Mouse (Mus musculus) telencephalon, adult 2 months (tissue): ENCODE results near the gene Marveld3.

ENCODE experiments used
- DNase-seq: peaks from one replicate; pipeline ENCODE4 v3.0.0-alpha.2; 2011; ENCODE audit warnings: low read depth, low spot score

The Marveld3 gene

GRCm38 (mm10) chr8:109961693-109962367, at the start of gene Marveld3:
Gene Marveld3 (minus strand): TSS chr8:109962203.
- no peak for DNase-seq

GRCm38 (mm10) chr8:110010868-110011267, 48.9 kb upstream of the Marveld3 start:
- no peak for DNase-seq

- no peak for DNase-seq
These were observed 47.0 kb upstream of the Marveld3 start for GRCm38 (mm10) chr8:110008995-110009446.

DNA sequence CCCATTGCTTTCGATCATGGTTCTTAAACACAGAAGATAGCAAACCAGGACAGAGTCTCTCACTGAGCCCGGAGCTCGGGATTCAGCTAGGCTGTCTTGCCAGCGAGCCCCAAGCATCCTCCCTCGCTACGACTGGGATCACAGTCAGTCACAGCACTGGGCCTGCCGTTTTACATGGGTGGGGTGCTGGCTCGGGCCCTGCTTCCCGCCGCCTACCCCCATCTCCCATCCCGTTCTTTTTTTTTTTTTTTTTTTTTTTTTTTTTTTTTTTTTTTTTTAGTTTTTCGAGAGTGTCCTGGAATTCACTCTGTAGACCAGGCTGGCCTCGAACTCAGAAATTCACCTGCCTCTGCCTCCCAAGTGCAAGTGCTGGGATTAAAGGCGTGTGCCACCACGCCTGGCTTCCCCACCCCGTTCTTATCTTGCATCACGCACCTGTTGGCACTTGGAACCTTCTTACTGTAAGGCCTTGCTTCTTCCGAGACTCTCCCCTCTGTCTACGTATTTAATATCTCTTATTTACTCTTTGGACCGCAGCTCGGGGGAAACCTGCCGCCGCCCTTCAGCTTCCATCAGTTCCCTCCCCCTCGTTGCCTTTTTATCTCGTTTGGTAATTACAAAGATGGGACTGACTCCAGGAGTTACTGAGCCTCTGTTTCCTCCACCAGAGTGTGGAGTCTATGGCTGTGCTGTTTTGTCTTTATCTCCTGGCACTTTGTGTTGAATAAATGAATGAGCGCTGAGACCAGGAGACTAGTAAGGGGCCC, 46.4 kb upstream of the Marveld3 start:
- no peak for DNase-seq

DNA sequence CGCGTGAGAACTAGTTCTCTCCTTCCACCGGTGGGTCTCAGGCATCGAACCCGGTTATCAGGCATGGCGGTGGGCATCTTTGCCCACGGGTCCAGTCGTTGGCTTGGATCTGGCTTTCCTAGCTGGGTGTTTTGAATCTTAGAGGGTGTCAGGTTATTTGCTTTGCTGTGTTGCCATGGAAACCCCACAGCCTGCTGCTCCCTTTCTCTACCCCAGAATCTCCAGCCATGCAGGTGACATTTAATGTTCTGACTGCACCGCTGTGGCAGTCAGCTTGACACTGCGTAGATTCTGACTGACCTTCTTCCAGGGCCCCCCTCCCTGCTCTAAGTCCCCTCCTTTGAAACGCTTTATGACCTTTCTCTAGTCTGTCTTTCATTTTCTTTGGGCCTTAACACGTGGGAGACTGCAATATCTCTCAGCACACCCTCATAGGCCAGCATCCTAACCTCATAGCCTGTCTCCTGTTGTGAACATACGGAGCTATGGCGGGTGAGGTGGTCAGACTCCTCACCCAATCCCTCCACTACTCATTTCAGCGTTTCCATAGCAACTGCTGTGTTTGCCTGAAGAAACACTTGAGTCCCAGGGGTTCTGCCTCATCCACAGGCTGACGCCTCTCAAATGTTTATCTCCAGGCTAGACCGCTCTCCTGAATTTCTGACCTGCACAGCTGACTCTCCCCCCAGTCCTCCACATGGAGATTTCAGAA, 44.5 kb upstream of the Marveld3 start:
- no peak for DNase-seq

- no peak for DNase-seq
These were observed 42.3 kb upstream of the Marveld3 start for GRCm38 (mm10) chr8:110004300-110004699.

DNA sequence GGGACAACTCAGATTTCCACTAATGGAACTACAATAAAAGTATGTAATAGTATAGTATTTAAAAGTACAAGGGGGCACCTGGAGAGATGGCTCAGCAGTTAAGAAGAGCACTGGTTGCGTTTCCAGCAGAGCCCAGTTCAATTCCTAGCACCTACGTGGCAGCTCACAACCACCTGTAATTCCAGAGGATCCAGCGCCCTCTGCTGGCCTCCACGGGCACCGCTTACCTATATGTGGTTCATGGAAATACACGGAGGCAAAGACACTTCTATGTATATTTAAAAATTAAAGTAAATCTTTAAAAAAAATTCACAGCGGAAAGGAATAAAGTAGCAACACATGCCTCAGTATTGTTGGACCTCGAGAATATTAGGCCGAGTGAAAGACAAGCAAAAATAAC, 41.0 kb upstream of the Marveld3 start:
- no peak for DNase-seq

DNA sequence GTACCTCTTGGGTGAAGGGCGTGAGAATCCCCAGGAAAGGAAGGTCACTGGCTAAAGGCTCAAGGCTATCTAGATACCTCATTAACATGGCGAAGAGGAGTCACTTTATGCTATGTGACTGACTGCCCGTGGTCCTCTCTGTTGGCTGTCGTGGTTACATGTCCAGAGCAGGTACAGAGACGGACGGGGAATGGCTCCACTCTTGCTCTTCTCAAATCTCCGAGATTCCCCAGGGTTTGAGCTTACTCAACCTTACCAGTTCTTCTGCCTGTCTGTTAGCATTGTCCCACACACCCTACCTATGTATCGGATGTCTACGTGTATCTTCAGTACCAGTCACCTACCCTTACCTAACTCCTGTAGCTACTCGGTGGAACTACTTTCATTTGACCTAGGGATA, 38.0 kb upstream of the Marveld3 start:
- no peak for DNase-seq

DNA sequence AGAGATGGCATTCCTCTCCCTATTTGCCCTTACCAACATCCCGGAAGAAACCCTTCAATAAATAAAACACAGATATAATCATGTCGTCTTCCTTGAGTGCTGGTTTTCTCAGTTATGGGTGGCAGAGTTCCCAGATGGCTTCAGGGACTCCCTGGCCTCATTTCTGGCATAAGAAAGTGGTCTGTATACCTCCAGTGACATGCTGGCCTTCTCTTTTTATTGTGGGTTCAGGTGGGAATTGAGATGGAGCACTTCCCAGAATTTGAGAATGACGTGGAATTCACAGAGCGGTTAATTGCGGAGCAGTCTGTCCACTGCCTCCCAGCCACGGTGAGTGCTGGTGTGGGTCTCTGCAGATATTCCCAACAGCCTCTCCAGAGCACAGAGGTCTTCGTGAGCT, 36.1 kb upstream of the Marveld3 start:
- no peak for DNase-seq

DNA sequence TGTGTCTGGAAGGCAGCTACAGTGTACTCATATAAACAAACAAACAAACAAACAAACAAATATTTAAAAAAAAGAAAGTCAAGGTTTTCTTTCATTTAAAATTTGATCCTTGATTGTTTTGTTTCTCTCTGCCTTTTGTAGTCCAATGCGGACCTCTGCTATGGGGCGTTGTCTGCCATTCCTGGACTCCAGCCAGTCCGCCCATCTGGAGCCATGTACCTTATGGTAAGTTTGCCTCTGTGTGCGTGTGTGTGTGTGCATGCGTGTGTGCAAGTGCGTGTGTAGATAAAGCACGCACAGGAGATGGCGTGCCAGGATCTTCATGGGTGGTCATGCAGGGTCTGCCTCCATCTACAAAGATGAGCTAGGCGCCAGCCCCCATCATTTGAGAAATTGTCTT, 35.4 kb upstream of the Marveld3 start:
- DNase-seq = no peak

- DNase-seq = no peak
These were observed 30.9 kb upstream of the Marveld3 start for GRCm38 (mm10) chr8:109992951-109993350.

GRCm38 (mm10) chr8:109992166-109992565, 30.2 kb upstream of the Marveld3 start:
- no peak for DNase-seq

DNA sequence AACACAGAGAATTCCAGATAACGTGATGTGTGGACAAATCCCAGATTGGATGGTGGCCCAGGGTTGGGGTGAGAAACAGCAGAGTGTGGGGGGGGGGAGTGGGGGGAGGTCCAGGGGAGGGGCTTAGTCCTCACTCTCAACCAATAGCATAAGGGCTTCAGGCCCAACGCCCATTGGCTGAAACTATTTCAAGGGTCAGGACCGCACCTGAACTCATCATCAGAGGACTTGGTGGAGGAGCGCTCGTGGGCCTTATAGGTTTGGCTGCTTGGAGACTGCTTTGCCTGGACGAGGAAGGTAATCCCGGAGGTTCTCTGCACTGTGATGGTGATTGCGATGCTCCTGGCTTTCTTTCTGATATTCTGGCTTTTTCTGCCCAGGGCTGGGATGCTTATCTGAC, 28.2 kb upstream of the Marveld3 start, which contains the start of gene Tat:
TSS of gene Tat (plus strand) at position 214 of the 400 bp plus-strand sequence.
- no peak for DNase-seq

- no peak for DNase-seq
These were observed 27.1 kb upstream of the Marveld3 start for GRCm38 (mm10) chr8:109989151-109989550.

DNA sequence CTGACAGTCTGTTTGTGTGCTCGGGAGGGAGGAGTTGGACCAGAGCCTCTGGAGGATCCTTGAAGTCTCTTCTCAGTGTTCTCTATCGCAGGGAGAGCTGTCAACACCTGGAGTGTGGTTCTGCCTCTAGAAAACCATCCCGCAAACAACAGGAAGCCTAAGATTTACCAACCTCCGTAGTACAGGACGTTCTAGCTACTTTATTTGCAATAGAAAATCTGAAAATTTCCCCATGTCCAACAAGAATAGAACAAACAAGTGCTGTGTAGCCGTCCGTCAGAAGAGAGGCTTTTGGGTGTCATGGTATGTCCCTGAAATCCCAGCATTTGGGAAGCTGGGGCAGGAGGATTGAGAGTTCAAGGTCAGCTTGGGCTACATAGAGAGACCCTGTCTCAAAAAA, 25.8 kb upstream of the Marveld3 start:
- no peak for DNase-seq

GRCm38 (mm10) chr8:109986384-109986783, 24.4 kb upstream of the Marveld3 start:
- no peak for DNase-seq

DNA sequence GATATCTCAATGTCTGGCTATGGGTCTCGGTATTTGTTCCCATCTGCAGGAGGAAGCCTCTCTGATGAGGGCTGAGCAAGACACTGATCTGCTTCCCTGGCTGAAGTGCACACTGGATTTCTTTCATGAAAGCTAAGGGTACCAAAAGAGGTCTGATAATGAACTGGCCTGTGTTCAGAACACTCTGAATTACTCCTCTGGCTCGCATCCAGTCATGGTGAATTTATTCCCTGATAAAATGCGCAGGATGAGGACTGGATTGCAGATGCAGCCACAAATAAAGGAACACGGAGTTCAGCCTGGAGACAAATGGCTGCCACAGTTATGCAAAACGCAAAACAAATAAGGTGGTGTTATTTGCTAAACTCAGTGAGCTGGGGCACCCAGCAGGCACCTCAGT, 21.9 kb upstream of the Marveld3 start:
- no peak for DNase-seq

DNA sequence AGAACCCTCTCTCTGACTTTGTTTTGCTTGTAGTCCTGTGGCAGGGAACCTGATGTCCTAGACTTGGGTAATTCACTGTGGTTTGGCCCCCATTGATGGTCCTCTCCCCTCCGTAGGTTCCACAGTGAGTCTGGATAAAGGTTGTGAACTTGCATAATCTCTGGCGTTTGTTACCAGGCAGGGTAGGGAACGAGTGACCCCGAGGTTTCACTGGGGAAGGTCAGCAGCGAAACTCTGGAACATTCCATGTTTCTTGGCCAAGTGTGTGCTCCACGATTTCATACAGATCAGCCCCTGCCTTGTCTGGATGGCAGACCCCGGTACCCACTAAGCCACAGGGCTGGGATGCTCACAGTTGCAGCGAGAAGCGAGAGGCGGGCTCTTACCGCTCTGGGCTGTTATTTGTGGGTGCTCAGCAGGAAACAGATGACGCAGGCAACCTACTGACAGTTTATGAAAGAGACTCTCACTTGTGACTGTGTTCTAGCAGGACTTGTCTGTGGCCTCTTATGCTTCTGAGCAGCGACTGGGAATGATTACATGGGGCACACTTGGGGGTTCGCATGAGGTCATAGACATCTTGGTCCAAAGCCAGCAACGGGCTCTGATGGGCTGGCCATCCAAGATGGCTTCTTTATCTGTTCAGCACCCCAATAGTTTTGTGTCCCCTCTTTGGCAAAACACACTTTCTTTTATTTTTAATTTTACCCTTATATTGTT, 20.5 kb upstream of the Marveld3 start:
- no peak for DNase-seq

GRCm38 (mm10) chr8:109979339-109979738, 17.3 kb upstream of the Marveld3 start:
- DNase-seq = no peak

GRCm38 (mm10) chr8:109972901-109973300, 10.9 kb upstream of the Marveld3 start:
- DNase-seq = no peak

GRCm38 (mm10) chr8:109970323-109970722, 8.3 kb upstream of the Marveld3 start:
- peak; percentile 73 for DNase-seq

- DNase-seq = no peak
These were observed 6.8 kb upstream of the Marveld3 start for GRCm38 (mm10) chr8:109968837-109969236.
